Mouse (Mus musculus) midbrain, embryonic 11.5 days (tissue): ENCODE results near the gene Ibtk. TPM values are rescaled to one million over a fixed set of nuclear protein-coding genes. Genes with fewer than 3 reads are reported as not detected.
"Not testable (repeated sequence)": the region's sequence is repeated elsewhere in the genome, so short reads cannot be mapped to it uniquely, and the experiment has no call there.

Source experiments
- ATAC-seq: fragments of 200-750 bp; cut with Nextera tagmentation; 2 replicates; pipeline ENCODE4 v1.8.0; 2017; ENCODE audit warnings: moderate TSS enrichment, moderate library complexity; ENCODE audit not compliant: low FRiP score
- DNase-seq: peaks from one replicate; pipeline ENCODE4 v3.0.0; 2015; ENCODE audit warnings: low spot score; ENCODE audit errors: missing footprints
- H3K27ac ChIP-seq: fragments of 300-500 bp; sonication (generic); 2 replicates; pipeline ENCODE4 v1.5.1; 2014; ENCODE audit warnings: low read depth, low read length
- H3K27me3 ChIP-seq: fragments of 300-500 bp; sonication (generic); 2 replicates; pipeline ENCODE4 v1.6.1; 2014; ENCODE audit warnings: mild to moderate bottlenecking, low read length, moderate library complexity, mixed read lengths; ENCODE audit not compliant: control insufficient read depth, insufficient read depth
- H3K36me3 ChIP-seq: fragments of 300-500 bp; sonication (generic); 2 replicates; pipeline ENCODE4 v1.6.1; 2014; ENCODE audit warnings: mild to moderate bottlenecking, low read length, moderate library complexity, mixed read lengths; ENCODE audit not compliant: control insufficient read depth, insufficient read depth
- H3K4me1 ChIP-seq: fragments of 300-500 bp; sonication (generic); 2 replicates; pipeline ENCODE4 v1.6.1; 2014; ENCODE audit warnings: low read length; ENCODE audit not compliant: control insufficient read depth, insufficient read depth
- H3K4me2 ChIP-seq: fragments of 300-500 bp; sonication (generic); 2 replicates; pipeline ENCODE4 v1.6.1; 2014; ENCODE audit warnings: mild to moderate bottlenecking, moderate library complexity
- H3K4me3 ChIP-seq: fragments of 300-500 bp; sonication (generic); 2 replicates; pipeline ENCODE4 v1.5.1; 2014; ENCODE audit warnings: low read depth, low read length
- H3K9ac ChIP-seq: fragments of 300-500 bp; sonication (generic); 2 replicates; pipeline ENCODE4 v1.6.1; 2014; ENCODE audit warnings: low read length
- H3K9me3 ChIP-seq: fragments of 300-500 bp; sonication (generic); 2 replicates; pipeline ENCODE4 v1.6.1; 2016; ENCODE audit warnings: low read length; ENCODE audit not compliant: control insufficient read depth
- WGBS: fragments of 180-500 bp; shearing (Covaris S2); extraction: QIAGEN DNeasy Blood & Tissue Kit; methylation state at CpG from one replicate; pipeline ENCODE4 v1.1.7; 2014; 5-methylcytosine and 5-hydroxymethylcytosine counted together
- polyA plus RNA-seq: library from polyadenylated mRNA; unstranded; fragments of >200 nt; fragmentation: Nextera tagmentation; extraction: Ambion mirVana; gene quantifications from 2 replicates; pipeline ENCODE4 v1.2.1, GENCODE M21; 2014

Gene Ibtk
- 42.5 and 46.4 TPM in 2 replicates for polyA plus RNA-seq

DNA sequence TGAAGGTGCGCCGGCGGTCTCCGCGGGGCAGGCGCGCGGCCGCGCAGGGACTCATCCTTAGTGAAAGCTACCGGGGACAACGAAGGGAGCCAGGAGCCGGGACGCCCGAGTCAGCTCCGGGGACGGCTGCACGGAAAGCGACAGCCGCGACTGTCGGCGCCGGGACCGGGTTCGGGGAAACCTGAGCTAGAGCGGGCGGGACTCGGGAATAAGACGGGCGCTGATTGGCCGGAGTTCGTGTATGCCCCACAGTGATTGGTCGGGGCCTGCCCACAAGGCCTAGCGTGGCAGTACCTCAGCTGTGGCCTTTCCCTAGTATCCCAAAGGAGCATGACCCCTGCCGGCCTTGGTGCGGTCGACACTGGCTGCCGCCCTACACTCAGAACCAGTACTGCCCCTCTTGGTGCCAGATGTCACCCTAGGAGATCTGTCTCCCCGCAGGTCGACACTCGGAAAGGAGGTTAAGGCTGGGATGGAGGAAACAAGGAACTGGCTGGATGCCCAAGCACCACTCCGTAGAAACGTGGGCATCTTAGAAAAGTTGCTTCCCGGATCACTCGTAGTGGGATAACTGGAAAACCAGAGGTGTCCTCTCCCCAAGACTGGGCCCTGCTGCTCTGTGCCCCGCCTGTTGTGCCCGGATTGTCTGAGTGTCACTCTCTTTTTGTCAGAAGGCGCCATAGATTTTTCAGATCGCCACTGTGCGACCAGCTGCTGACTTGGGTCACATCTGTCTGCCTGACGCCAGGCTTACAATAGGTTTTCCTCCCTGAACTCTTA lies at the start of gene Ibtk:
Ibtk (minus strand) TSS at position 193 of the 780 bp plus-strand sequence.
- peak; percentile 99 for ATAC-seq
- DNase-seq, result peak; percentile 100
- Histone ChIP-seq H3K27me3 (no peaks in the 10 kb centered on the region), H3K9me3 (no peaks in the 10 kb centered on the region), H3K36me3 (no peaks in the 10 kb centered on the region), H3K4me1 (peaks cover 6% of the 10 kb centered on the region; the same call in 1 of the 2 replicates), H3K27ac (peak within 1 kb of the TSS; percentile 93), H3K9ac (peak within 1 kb of the TSS; percentile 95), H3K4me3 (peak within 1 kb of the TSS; percentile 89), H3K4me2 (peak within 1 kb of the TSS; percentile 61)
- WGBS, result under 1% methylated on average over 52 of the region's 52 CpGs

DNA sequence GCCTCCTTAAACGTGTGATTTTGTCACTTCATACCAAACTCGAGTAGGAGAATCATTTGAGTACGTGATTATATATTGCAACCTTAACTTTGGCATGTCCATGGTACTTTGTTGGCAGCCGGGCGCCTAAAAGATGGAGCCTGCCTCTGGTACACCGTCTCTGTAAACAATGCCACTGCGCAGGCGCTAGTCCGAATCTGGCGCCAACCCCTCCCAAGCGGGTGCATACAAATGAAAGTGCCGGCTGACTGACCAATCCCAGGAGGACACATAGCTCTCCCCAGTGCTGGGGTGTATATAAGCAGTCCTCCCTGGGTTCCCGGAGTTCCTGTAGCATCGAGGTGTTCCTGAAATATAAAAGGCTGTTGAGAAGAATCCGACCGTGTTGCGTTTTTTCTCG lies 42.4 kb upstream of the Ibtk start:
- H3K9ac ChIP-seq, ATAC-seq, H3K4me3 ChIP-seq, H3K4me2 ChIP-seq, H3K9me3 ChIP-seq, H3K4me1 ChIP-seq, H3K27me3 ChIP-seq, DNase-seq, H3K27ac ChIP-seq, H3K36me3 ChIP-seq: not testable (repeated sequence)
- WGBS, result 94% methylated on average over 18 of the region's 18 CpGs

DNA sequence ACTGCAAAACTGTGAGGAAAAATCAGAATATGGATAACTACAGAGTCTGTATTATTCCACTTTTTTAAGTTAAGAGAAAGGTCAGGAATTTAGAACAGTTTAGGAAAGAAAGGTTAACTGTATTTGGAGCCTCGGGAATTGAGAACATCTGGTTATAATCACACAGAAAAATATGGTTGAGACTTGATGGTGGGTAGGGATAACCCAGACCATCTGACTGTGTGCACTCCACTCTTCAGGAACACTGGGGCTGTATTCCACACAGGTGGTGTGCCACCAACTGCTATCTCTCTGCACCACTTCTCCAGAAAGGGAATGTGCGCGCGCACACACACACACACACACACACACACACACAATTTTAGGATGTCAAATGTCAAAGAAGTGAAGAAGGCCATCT lies 31.1 kb upstream of the Ibtk start:
- H3K4me3 ChIP-seq, result no peak overlapping the region
- no peak overlapping the region for H3K4me2 ChIP-seq
- H3K27me3 ChIP-seq, result no peaks in the 10 kb centered on the region
- 94% methylated on average over 4 of the region's 4 CpGs for WGBS
- H3K27ac ChIP-seq, result no peak overlapping the region
- H3K9me3 ChIP-seq, result no peaks in the 10 kb centered on the region
- H3K4me1 ChIP-seq, result no peaks in the 10 kb centered on the region
- DNase-seq (no peak), ATAC-seq (no peak)
- H3K9ac ChIP-seq, result no peak overlapping the region
- no peaks in the 10 kb centered on the region for H3K36me3 ChIP-seq

DNA sequence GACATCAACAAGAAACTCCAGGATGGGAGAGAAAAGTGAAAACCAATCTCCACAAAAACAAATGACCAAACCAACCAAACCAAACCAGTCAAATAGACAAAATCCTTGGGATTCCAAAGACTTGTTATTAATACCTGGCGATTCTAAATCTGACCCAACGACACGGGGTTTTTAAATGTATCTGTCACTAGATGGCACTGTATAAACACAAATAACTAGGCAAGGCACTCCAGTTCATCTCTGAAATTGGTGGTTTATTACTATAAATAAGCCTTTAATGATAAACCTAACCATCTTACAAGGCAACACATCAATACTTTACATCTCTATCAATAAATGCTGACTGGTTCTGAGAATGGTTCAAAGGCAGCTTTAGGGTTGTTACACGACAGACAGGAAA lies 30.3 kb upstream of the Ibtk start:
- H3K27ac ChIP-seq, result no peak overlapping the region
- no peak overlapping the region for H3K9ac ChIP-seq
- no peaks in the 10 kb centered on the region for H3K9me3 ChIP-seq
- H3K4me2 ChIP-seq, result no peak overlapping the region
- no peaks in the 10 kb centered on the region for H3K4me1 ChIP-seq
- DNase-seq (peak; percentile 88), ATAC-seq (no peak)
- 35% methylated on average over 4 of the region's 4 CpGs for WGBS
- H3K27me3 ChIP-seq, result no peaks in the 10 kb centered on the region
- no peak overlapping the region for H3K4me3 ChIP-seq
- H3K36me3 ChIP-seq, result no peaks in the 10 kb centered on the region

DNA sequence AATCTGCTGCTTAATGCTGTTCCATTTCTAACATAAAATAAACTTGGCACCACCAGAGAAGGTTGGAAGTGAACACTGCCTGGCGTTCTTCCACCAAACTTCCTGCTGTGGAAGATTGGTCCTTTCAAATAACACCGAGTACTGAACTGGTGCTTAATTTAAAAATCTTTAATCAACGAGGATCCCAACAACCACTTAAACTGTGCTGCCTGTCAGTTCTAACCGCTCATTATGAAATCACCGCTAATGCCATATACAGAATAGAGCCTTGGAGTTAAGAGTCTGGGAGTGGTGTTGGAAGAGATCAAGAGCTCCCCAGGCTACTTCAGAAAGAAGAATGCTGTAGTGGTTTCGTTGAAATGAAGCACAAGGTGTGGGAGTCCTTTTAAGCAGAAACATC lies 28.4 kb upstream of the Ibtk start:
- no peak for DNase-seq
- Histone ChIP-seq H3K9ac (no peak overlapping the region), H3K4me3 (no peak overlapping the region), H3K9me3 (no peaks in the 10 kb centered on the region), H3K27me3 (no peaks in the 10 kb centered on the region), H3K4me1 (no peaks in the 10 kb centered on the region), H3K36me3 (no peaks in the 10 kb centered on the region), H3K4me2 (no peak overlapping the region), H3K27ac (no peak overlapping the region)
- 74% methylated on average over 6 of the region's 6 CpGs for WGBS
- no peak for ATAC-seq

DNA sequence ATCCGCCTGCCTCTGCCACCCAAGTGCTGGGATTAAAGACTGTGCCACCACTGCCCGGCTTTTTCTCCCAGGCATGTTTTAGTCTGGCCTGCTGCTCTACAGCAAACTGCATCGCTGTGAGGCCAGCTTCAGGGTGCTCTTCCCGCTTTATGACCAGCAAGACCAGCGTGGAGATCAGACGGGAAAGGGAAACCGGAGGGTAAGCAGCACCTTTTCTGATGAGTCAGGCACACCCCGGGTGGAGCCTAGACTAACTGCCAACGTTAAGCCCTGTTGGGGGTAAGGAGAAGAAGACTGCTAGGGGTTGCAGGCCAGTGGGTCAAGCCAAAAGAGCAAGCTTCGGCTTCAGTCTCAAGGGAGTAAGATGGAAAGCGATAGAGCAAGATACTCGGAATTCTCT lies 23.1 kb upstream of the Ibtk start:
- H3K36me3 ChIP-seq, result no peaks in the 10 kb centered on the region
- no peak overlapping the region for H3K4me2 ChIP-seq
- no peak overlapping the region for H3K9ac ChIP-seq
- no peaks in the 10 kb centered on the region for H3K27me3 ChIP-seq
- H3K27ac ChIP-seq, result no peak overlapping the region
- no peaks in the 10 kb centered on the region for H3K4me1 ChIP-seq
- ATAC-seq, result no peak
- no peak for DNase-seq
- H3K9me3 ChIP-seq, result no peaks in the 10 kb centered on the region
- WGBS, result 78% methylated on average over 12 of the region's 12 CpGs
- H3K4me3 ChIP-seq, result no peak overlapping the region

DNA sequence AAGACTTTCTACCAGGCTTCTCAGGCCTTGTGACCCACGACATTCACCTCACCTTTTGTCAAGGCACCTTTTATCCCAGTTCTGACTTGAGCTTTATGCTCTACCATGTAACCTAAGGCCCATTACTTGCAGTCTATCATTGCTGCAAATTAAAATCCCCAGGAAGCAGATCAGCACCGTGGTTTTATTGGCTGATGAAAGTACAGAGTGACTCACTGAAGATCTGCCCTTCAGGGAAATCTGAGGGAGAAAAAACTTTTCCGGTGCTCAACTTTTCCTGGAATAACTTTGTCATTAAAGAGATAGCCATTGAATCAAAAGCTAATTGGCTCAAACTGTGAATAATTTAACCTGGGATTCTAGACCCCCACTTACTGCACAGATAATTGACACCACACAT lies 22.3 kb upstream of the Ibtk start:
- H3K4me3 ChIP-seq, result no peak overlapping the region
- no peak overlapping the region for H3K27ac ChIP-seq
- H3K4me2 ChIP-seq, result no peak overlapping the region
- DNase-seq, result no peak
- no peaks in the 10 kb centered on the region for H3K36me3 ChIP-seq
- no peak overlapping the region for H3K9ac ChIP-seq
- no peaks in the 10 kb centered on the region for H3K4me1 ChIP-seq
- ATAC-seq, result no peak
- H3K27me3 ChIP-seq, result no peaks in the 10 kb centered on the region
- no peaks in the 10 kb centered on the region for H3K9me3 ChIP-seq
- WGBS, result 79% methylated on average over 3 of the region's 3 CpGs

DNA sequence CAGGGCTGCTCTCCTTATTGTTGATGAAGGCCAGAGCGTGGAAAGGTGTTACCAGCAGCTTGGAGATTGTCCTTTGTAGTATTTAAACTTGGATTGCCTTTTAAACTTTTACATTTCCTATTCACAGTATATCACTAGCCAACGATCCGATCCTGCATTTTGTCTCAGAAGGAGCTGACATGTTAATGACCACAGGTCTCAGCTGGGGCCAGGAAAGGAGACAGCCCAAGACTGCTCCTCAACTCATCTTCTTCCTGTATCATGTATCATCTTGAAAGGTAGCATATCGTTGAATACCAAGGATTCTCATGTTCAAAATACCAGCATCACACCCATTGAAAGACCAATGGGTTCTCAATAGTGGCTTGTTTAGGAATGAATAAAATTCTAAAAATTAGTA lies 21.2 kb upstream of the Ibtk start:
- no peaks in the 10 kb centered on the region for H3K27me3 ChIP-seq
- 87% methylated on average over 4 of the region's 4 CpGs for WGBS
- H3K9me3 ChIP-seq, result no peaks in the 10 kb centered on the region
- H3K4me3 ChIP-seq, result no peak overlapping the region
- H3K36me3 ChIP-seq, result no peaks in the 10 kb centered on the region
- H3K9ac ChIP-seq, result no peak overlapping the region
- no peak overlapping the region for H3K4me2 ChIP-seq
- peak; percentile 51 for DNase-seq
- no peak for ATAC-seq
- H3K4me1 ChIP-seq, result no peaks in the 10 kb centered on the region
- no peak overlapping the region for H3K27ac ChIP-seq

DNA sequence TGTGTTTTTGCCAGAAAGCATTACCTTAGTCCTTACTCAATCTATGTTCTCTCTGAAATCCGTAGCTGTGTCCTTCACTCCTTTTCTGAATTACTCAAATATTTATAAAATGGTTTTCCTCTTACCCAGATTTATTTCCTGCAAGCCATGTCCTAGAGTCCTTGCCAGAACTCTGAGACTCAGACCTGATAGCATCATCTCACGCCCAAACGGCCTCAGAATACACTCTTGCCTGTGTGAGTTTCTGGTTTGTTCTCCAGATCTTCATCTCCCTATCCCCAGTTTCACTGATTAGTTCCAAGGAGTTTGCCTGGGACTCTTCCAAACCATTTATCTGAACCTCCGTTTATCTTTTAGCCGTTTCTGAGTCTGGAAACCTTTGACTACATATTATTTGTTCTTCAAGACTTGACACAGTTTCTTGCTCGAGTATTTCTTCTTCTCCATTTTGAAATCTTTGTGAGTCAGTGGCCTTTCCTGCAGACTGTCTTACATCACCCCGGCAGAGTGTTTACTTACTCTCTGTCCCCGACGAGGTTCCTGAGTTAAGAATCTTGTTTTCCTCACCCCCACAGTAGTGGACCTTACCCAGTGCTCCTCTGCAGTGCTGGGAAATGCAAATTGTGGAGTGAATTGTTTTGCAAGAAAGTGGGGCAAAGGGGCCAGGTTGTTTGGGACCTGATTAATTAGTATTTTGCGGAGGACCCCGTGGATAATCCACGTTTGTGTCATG lies 20.1 kb upstream of the Ibtk start:
- H3K4me2 ChIP-seq, result no peak overlapping the region
- no peaks in the 10 kb centered on the region for H3K27me3 ChIP-seq
- no peak overlapping the region for H3K4me3 ChIP-seq
- 76% methylated on average over 12 of the region's 12 CpGs for WGBS
- DNase-seq, result peak; percentile 39
- no peak for ATAC-seq
- H3K4me1 ChIP-seq, result no peaks in the 10 kb centered on the region
- H3K27ac ChIP-seq, result no peak overlapping the region
- no peaks in the 10 kb centered on the region for H3K9me3 ChIP-seq
- H3K36me3 ChIP-seq, result no peaks in the 10 kb centered on the region
- no peak overlapping the region for H3K9ac ChIP-seq
